Comparison of ENCODE assay signal across 8 mouse cellular contexts in the genomic region with DNA sequence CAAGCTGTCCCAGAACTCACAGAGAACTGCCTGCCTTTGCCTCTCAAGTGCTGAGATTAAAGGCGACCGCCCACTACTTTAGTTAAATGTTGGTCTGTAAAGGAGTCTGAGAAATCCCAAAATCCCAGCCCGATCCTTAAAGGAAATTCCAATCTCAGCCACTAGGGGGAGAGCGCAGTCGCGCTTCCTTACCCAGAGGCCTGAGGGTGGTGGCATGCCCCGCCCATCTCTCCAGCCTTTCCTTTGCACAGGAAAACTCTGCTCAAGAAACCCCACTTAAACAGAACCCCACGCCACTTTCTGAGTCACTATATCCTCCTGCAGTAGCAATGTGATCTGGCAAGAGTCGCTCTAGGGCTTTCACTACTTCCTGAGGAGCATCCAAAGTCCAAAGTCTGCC. TPM values are rescaled to one million over a fixed set of nuclear protein-coding genes. Genes with fewer than 3 reads are reported as not detected.
A peak's percentile ranks its signal among the peaks of the same experiment; 100 is the strongest.
DNase-seq lines count a peak whose midpoint lies in the region; ATAC-seq and TF ChIP-seq lines count a peak whose summit lies in the region.

No protein-coding gene starts in this region.

- peaks cover 10% of the 10 kb centered on the region for H3K4me1 ChIP-seq in hindbrain, embryonic 15.5 days (replicated peaks)

- peak; percentile 94 for TF ChIP-seq CTCF in gastrocnemius, adult 2 months (IDR thresholded peaks at IDR 0.05)

- WGBS in hindbrain, embryonic 15.5 days = 2% methylated on average over 9 of the region's 9 CpGs

- no peaks in the 10 kb centered on the region for H3K27me3 ChIP-seq in hindbrain, embryonic 15.5 days

- ATAC-seq in hindbrain, embryonic 15.5 days (ENCODE audit: low FRiP score, low read depth) = peak; percentile 58
- peak; percentile 66 for ATAC-seq in megakaryocyte-erythroid progenitor cell, adult 5-6 weeks (replicated peaks; ENCODE audit: low FRiP score, low TSS enrichment, poor library complexity, severe bottlenecking)

- no peaks in the 10 kb centered on the region for H3K36me3 ChIP-seq in hindbrain, embryonic 15.5 days

- peak overlapping the region; percentile 21 for H3K4me2 ChIP-seq in hindbrain, embryonic 15.5 days

- peak; percentile 71 to 78 for DNase-seq in left cerebral cortex, adult 18-20 months (ENCODE audit: low spot score in 2 of 2)
- DNase-seq in left cerebral cortex, adult 11 months (ENCODE audit: low spot score) = no peak
- peak; percentile 84 to 89 for DNase-seq in cerebellum, postnatal 25 days
- DNase-seq in gastrocnemius, adult 2 months = peak; percentile 82
- DNase-seq in left cerebral cortex, postnatal 36 days (ENCODE audit: low spot score in 2 of 2) = peak; percentile 71 to 72
- peak; percentile 62 for DNase-seq in right cerebral cortex, postnatal 4 days

- peak overlapping the region; percentile 79 for H3K27ac ChIP-seq in gastrocnemius, adult 2 months
- H3K27ac ChIP-seq in hindbrain, embryonic 15.5 days (replicated peaks) = no peak overlapping the region

- H3K9me3 ChIP-seq in hindbrain, embryonic 15.5 days = no peaks in the 10 kb centered on the region

- peak overlapping the region; percentile 26 for H3K4me3 ChIP-seq in gastrocnemius, adult 2 months
- H3K4me3 ChIP-seq in hindbrain, embryonic 15.5 days = no peak overlapping the region

- intact Hi-C loops in gastrocnemius, adult 2 months (cut with DNase I) = loop anchor here (5.0 to 10.0 kb wide), 3 partner anchors 142 to 357 kb away; a partner anchor contains a TSS
- intact Hi-C loops in left cerebral cortex, postnatal 36 days (cut with DNase I) = no loop called here

- H3K9ac ChIP-seq in hindbrain, embryonic 15.5 days = no peak overlapping the region

RNA-seq across cellular contexts. Expression of a gene that starts 4.5 kb away (rescaled TPM):
- 100 to 1,000 TPM; 157 to 208 TPM for total RNA-seq in left cerebral cortex, adult 18-20 months (2021)
- total RNA-seq in gastrocnemius, adult 2 months (2021) = 10 to 100 TPM; 22.3 to 22.4 TPM
- polyA plus RNA-seq in hindbrain, embryonic 15.5 days (2015; fragmentation: Nextera tagmentation; extraction: Ambion mirVana) = 107 and 115 TPM in 2 replicates
- total RNA-seq in left cerebral cortex, postnatal 36 days (2021) = 100 to 1,000 TPM; 148 to 172 TPM
- total RNA-seq in megakaryocyte-erythroid progenitor cell, adult 5-6 weeks (2014; fragmentation: Nextera tagmentation) = 41.0 and 45.1 TPM in 2 replicates
- total RNA-seq in megakaryocyte-erythroid progenitor cell, adult 5-6 weeks (2017) = 17.5 and 20.1 TPM in 2 replicates

RNA-seq across cellular contexts. Expression of a gene that starts 11.3 kb away (rescaled TPM):
- 1 to 10 TPM; 1.3 to 3.5 TPM for total RNA-seq in left cerebral cortex, adult 18-20 months (2021)
- total RNA-seq in gastrocnemius, adult 2 months (2021) = 1 to 10 TPM in 1 of 2 experiments, under 1 TPM in 1; 0.67 to 1.3 TPM
- 1.5 TPM in 2 replicates for polyA plus RNA-seq in hindbrain, embryonic 15.5 days (2015; fragmentation: Nextera tagmentation; extraction: Ambion mirVana)
- total RNA-seq in left cerebral cortex, postnatal 36 days (2021) = 1 to 10 TPM in 1 of 2 experiments, under 1 TPM in 1; 0.99 to 3.0 TPM
- total RNA-seq in megakaryocyte-erythroid progenitor cell, adult 5-6 weeks (2014; fragmentation: Nextera tagmentation) = 0.26 and 2.5 TPM in 2 replicates
- 0.09 TPM in 1 of 2 replicates, not detected in the other for total RNA-seq in megakaryocyte-erythroid progenitor cell, adult 5-6 weeks (2017)

RNA-seq across cellular contexts. Expression of a gene that starts 21.9 kb away (rescaled TPM):
- 100 to 1,000 TPM; 282 to 325 TPM for total RNA-seq in left cerebral cortex, adult 18-20 months (2021)
- total RNA-seq in gastrocnemius, adult 2 months (2021) = 10 to 100 TPM; 74.6 to 93.1 TPM
- 191 and 203 TPM in 2 replicates for polyA plus RNA-seq in hindbrain, embryonic 15.5 days (2015; fragmentation: Nextera tagmentation; extraction: Ambion mirVana)
- total RNA-seq in left cerebral cortex, postnatal 36 days (2021) = 100 to 1,000 TPM; 303 to 345 TPM
- total RNA-seq in megakaryocyte-erythroid progenitor cell, adult 5-6 weeks (2014; fragmentation: Nextera tagmentation) = 26.6 and 40.6 TPM in 2 replicates
- total RNA-seq in megakaryocyte-erythroid progenitor cell, adult 5-6 weeks (2017) = 20.2 and 22.6 TPM in 2 replicates

RNA-seq across cellular contexts. Expression of a gene that starts 26.4 kb away (rescaled TPM):
- under 1 TPM; 0.56 to 0.63 TPM for total RNA-seq in left cerebral cortex, adult 18-20 months (2021)
- total RNA-seq in gastrocnemius, adult 2 months (2021) = under 1 TPM; 0.42 to 0.48 TPM
- 0.62 and 0.75 TPM in 2 replicates for polyA plus RNA-seq in hindbrain, embryonic 15.5 days (2015; fragmentation: Nextera tagmentation; extraction: Ambion mirVana)
- under 1 TPM; 0.54 to 0.68 TPM for total RNA-seq in left cerebral cortex, postnatal 36 days (2021)
- 0.69 and 3.1 TPM in 2 replicates for total RNA-seq in megakaryocyte-erythroid progenitor cell, adult 5-6 weeks (2014; fragmentation: Nextera tagmentation)
- not detected in 2 replicates for total RNA-seq in megakaryocyte-erythroid progenitor cell, adult 5-6 weeks (2017)

RNA-seq across cellular contexts. Expression of a gene that starts 37.4 kb away (rescaled TPM):
- total RNA-seq in left cerebral cortex, adult 18-20 months (2021) = 10 to 100 TPM; 48.3 to 48.5 TPM
- 10 to 100 TPM; 22.8 to 25.7 TPM for total RNA-seq in gastrocnemius, adult 2 months (2021)
- 174 and 176 TPM in 2 replicates for polyA plus RNA-seq in hindbrain, embryonic 15.5 days (2015; fragmentation: Nextera tagmentation; extraction: Ambion mirVana)
- total RNA-seq in left cerebral cortex, postnatal 36 days (2021) = 10 to 100 TPM; 47.5 to 49.9 TPM
- 176 and 189 TPM in 2 replicates for total RNA-seq in megakaryocyte-erythroid progenitor cell, adult 5-6 weeks (2014; fragmentation: Nextera tagmentation)
- 104 and 127 TPM in 2 replicates for total RNA-seq in megakaryocyte-erythroid progenitor cell, adult 5-6 weeks (2017)
